Mouse (Mus musculus) retina, postnatal 1 day (tissue): ENCODE data around the gene Lrrc32.

Source experiments
- DNase-seq: peaks from one replicate; pipeline ENCODE4 v3.0.0-alpha.2; 2012

Lrrc32 gene

GRCm38 (mm10) chr7:98489623-98490084 is 571 bp downstream of the Lrrc32 start:
- DNase-seq, result peak; percentile 87

GRCm38 (mm10) chr7:98490328-98490727 is 1.2 kb downstream of the Lrrc32 start:
- no peak for DNase-seq

- DNase-seq, result no peak
Observed at GRCm38 (mm10) chr7:98490911-98491310, 1.8 kb downstream of the Lrrc32 start.

- DNase-seq, result no peak
Observed at GRCm38 (mm10) chr7:98491451-98492200, 2.5 kb downstream of the Lrrc32 start.

- no peak for DNase-seq
Observed at GRCm38 (mm10) chr7:98492331-98492730, 3.2 kb downstream of the Lrrc32 start.

GRCm38 (mm10) chr7:98493307-98493706 is 4.2 kb downstream of the Lrrc32 start:
- DNase-seq, result no peak

GRCm38 (mm10) chr7:98493901-98494480 is 4.9 kb downstream of the Lrrc32 start:
- no peak for DNase-seq

GRCm38 (mm10) chr7:98495591-98495990 is 6.5 kb downstream of the Lrrc32 start:
- no peak for DNase-seq

- DNase-seq, result no peak
Observed at GRCm38 (mm10) chr7:98497451-98497850, 8.4 kb downstream of the Lrrc32 start.

GRCm38 (mm10) chr7:98498101-98498500 is 9.0 kb downstream of the Lrrc32 start:
- DNase-seq, result no peak

- no peak for DNase-seq
Observed at GRCm38 (mm10) chr7:98498656-98499560, 9.8 kb downstream of the Lrrc32 start.

GRCm38 (mm10) chr7:98499561-98500292 is 10.6 kb downstream of the Lrrc32 start:
- DNase-seq, result no peak

- no peak for DNase-seq
Observed at GRCm38 (mm10) chr7:98500470-98500869, 11.4 kb downstream of the Lrrc32 start.

GRCm38 (mm10) chr7:98501078-98501477 is 12.0 kb downstream of the Lrrc32 start:
- DNase-seq, result no peak

GRCm38 (mm10) chr7:98502921-98503320 is 13.8 kb downstream of the Lrrc32 start:
- no peak for DNase-seq

- no peak for DNase-seq
Observed at GRCm38 (mm10) chr7:98503951-98504647, 15.0 kb downstream of the Lrrc32 start.

GRCm38 (mm10) chr7:98504726-98505314 is 15.7 kb downstream of the Lrrc32 start:
- DNase-seq, result no peak

GRCm38 (mm10) chr7:98505664-98506063 is 16.6 kb downstream of the Lrrc32 start:
- DNase-seq, result no peak

- DNase-seq, result no peak
Observed at GRCm38 (mm10) chr7:98510961-98511958, 22.2 kb downstream of the Lrrc32 start.

- DNase-seq, result no peak
Observed at GRCm38 (mm10) chr7:98513251-98513650, 24.2 kb downstream of the Lrrc32 start.
